Mouse (Mus musculus): ENCODE results near the gene Pyy. TPM values are rescaled to one million over a fixed set of nuclear protein-coding genes. Genes with fewer than 3 reads are reported as not detected.

The Pyy gene
- total and polyA plus RNA-seq, 3 experiments: not detected

DNA sequence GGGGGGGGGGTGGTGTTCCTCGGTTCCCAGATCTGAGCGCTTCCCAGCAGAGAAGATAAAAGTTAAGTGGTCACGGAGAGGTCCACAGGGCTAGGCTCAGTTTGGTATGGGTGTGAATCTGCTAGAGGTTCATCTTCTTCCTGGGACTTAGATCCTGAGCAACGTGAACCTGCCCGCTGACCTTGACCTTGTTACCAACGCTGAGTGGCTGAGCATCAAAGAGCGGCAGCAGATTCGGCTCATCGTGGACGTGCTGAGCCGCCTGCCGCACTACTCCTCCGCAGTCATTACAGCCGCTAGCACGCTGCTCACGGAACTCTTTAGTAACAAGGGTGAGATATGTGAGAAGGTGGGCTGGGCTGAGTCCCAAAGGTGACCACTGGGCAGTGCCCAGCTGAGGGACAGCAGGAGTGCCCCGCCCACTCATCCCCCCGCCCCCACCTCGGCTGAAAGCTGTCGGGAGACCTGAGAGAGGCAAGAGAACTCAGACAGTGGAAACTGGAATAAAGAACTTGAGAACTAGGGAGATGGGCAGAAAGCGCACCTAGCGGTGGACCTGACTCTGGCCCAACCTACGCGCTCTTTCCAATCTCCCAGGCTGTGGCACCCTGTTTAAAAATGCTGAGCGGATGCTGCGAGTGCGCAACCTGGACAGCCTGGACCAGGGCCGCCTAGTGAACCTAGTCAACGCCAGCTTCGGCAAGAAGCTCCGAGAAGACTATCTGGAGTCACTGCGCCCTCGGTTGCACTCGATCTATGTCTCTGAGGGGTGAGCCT is 39.8 kb upstream of the Pyy start:
- Histone ChIP-seq H3K9me3 (replicated peaks; ENCODE audit: low read length) (peaks cover 6% of the 10 kb centered on the region), H3K27ac (ENCODE audit: insufficient read depth, low read depth) (no peak overlapping the region), H3K9ac (ENCODE audit: insufficient read depth, low read depth) (no peak overlapping the region), H3K4me3 (replicated peaks in 1 of 3; ENCODE audit: low read depth in 2 of 3, low read length in 2 of 3, poor library complexity in 1 of 3) (no peak overlapping the region), H3K4me2 (ENCODE audit: insufficient read depth, low read depth, poor library complexity, severe bottlenecking) (no peak overlapping the region), H3K27me3 (replicated peaks) (peaks cover 51% of the 10 kb centered on the region), H3K4me1 (ENCODE audit: control insufficient read depth in 1 of 2, insufficient read depth in 2 of 2) (no peaks in the 10 kb centered on the region), H3K36me3 (replicated peaks in 1 of 2; ENCODE audit: control insufficient read depth in 1 of 2, insufficient read depth in 1 of 2, low read length in 1 of 2) (peaks cover under 1 to 1% of the 10 kb centered on the region in 2 experiments), H3K79me2 (replicated peaks; ENCODE audit: control insufficient read depth, extremely low read depth, insufficient read depth, poor library complexity, severe bottlenecking) (no peaks in the 10 kb centered on the region)
- dilution Hi-C loops (cut with MboI; ENCODE audit: extremely low pct_ligation_motif_present, extremely low pct_unique_long_range_greater_than_20kb, low sequenced_read_pairs): no loop called here
- in situ Hi-C loops (cut with MboI; ENCODE audit: low pct_ligation_motif_present, low pct_unique_long_range_greater_than_20kb, low sequenced_read_pairs): no loop called here
- no peak for DNase-seq (ENCODE audit: extremely low read depth)
- TF ChIP-seq ZKSCAN1 (IDR thresholded peaks at IDR 0.05; ENCODE audit: borderline replicate concordance, low read depth, low read length) (no peak), UBTF (IDR thresholded peaks at IDR 0.05; ENCODE audit: low read depth, low read length) (no peak), E2F4 (IDR thresholded peaks at IDR 0.05; ENCODE audit: insufficient replicate concordance, low read depth, low read length) (no peak), GABPA (IDR thresholded peaks at IDR 0.05; ENCODE audit: insufficient replicate concordance, low read depth, low read length) (no peak), RAD21 (IDR thresholded peaks at IDR 0.05; ENCODE audit: low read depth, low read length) (no peak), SMC3 (IDR thresholded peaks at IDR 0.05; ENCODE audit: low read depth, low read length) (no peak)

DNA sequence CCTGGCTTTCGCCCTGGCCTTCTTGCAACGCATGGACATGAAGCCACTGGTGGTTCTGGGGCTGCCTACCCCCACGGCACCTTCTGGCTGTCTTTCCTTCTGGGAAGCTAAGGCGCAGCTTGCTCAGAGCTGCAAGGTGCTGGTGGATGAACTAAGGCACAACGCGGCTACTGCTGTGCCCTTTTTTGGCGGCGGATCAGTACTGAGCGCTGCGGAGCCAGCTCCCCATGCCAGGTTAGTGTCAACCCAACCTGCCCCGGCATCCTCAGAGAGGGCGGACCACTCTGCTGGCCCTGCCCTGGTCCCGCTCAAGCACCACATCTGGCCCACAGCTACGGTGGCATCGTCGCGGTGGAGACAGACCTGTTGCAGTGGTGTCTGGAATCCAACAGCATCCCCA is 38.9 kb upstream of the Pyy start:
- no peaks in the 10 kb centered on the region for H3K36me3 ChIP-seq (replicated peaks in 1 of 2; ENCODE audit: control insufficient read depth in 1 of 2, insufficient read depth in 1 of 2, low read length in 1 of 2)
- no peaks in the 10 kb centered on the region for H3K79me2 ChIP-seq (replicated peaks; ENCODE audit: control insufficient read depth, extremely low read depth, insufficient read depth, poor library complexity, severe bottlenecking)
- H3K4me3 ChIP-seq (replicated peaks in 1 of 3; ENCODE audit: low read depth in 2 of 3, low read length in 2 of 3, poor library complexity in 1 of 3): no peak overlapping the region
- no peak overlapping the region for H3K4me2 ChIP-seq (ENCODE audit: insufficient read depth, low read depth, poor library complexity, severe bottlenecking)
- TF ChIP-seq NRF1 (IDR thresholded peaks at IDR 0.05; ENCODE audit: low read depth, low read length): no peak
- no peak for TF ChIP-seq USF1 (IDR thresholded peaks at IDR 0.05; ENCODE audit: low read depth, low read length)
- no peak for TF ChIP-seq ELF1 (IDR thresholded peaks at IDR 0.05; ENCODE audit: low read depth, low read length)
- TF ChIP-seq CHD2 (IDR thresholded peaks at IDR 0.05; ENCODE audit: low read length): no peak
- no peak for TF ChIP-seq MAFK (IDR thresholded peaks at IDR 0.05; ENCODE audit: insufficient replicate concordance, low read length)
- no peak for TF ChIP-seq BHLHE40 (IDR thresholded peaks at IDR 0.05; ENCODE audit: low read depth, low read length)
- TF ChIP-seq POLR2A (IDR thresholded peaks at IDR 0.05; ENCODE audit: low read depth, low read length): no peak
- no peak for TF ChIP-seq GABPA (IDR thresholded peaks at IDR 0.05; ENCODE audit: insufficient replicate concordance, low read depth, low read length)
- TF ChIP-seq E2F4 (IDR thresholded peaks at IDR 0.05; ENCODE audit: insufficient replicate concordance, low read depth, low read length): no peak
- no peak for TF ChIP-seq EP300 (IDR thresholded peaks at IDR 0.05; ENCODE audit: low read length)
- TF ChIP-seq RAD21 (IDR thresholded peaks at IDR 0.05; ENCODE audit: low read depth, low read length): no peak
- TF ChIP-seq MEF2A (IDR thresholded peaks at IDR 0.05; ENCODE audit: borderline replicate concordance, low read depth, low read length): no peak
- TF ChIP-seq ZKSCAN1 (IDR thresholded peaks at IDR 0.05; ENCODE audit: borderline replicate concordance, low read depth, low read length): no peak
- TF ChIP-seq USF2 (conservative IDR thresholded peaks at IDR 0.05; ENCODE audit: low read depth, low read length): no peak
- TF ChIP-seq ZC3H11A (IDR thresholded peaks at IDR 0.05; ENCODE audit: low read depth, low read length): no peak
- TF ChIP-seq PAX5 (IDR thresholded peaks at IDR 0.05; ENCODE audit: low read length): no peak
- no peak for TF ChIP-seq TBP (conservative IDR thresholded peaks at IDR 0.05; ENCODE audit: low read depth, low read length)
- no peak for TF ChIP-seq NELFE (IDR thresholded peaks at IDR 0.05; ENCODE audit: low read depth, low read length)
- H3K27ac ChIP-seq (ENCODE audit: insufficient read depth, low read depth): no peak overlapping the region
- DNase-seq (ENCODE audit: extremely low read depth): no peak
- peaks cover 6% of the 10 kb centered on the region for H3K9me3 ChIP-seq (replicated peaks; ENCODE audit: low read length)
- in situ Hi-C loops (cut with MboI; ENCODE audit: low pct_ligation_motif_present, low pct_unique_long_range_greater_than_20kb, low sequenced_read_pairs): no loop called here
- H3K4me1 ChIP-seq (ENCODE audit: control insufficient read depth in 1 of 2, insufficient read depth in 2 of 2): no peaks in the 10 kb centered on the region
- no peak overlapping the region for H3K9ac ChIP-seq (ENCODE audit: insufficient read depth, low read depth)
- dilution Hi-C loops (cut with MboI; ENCODE audit: extremely low pct_ligation_motif_present, extremely low pct_unique_long_range_greater_than_20kb, low sequenced_read_pairs): no loop called here
- H3K27me3 ChIP-seq (replicated peaks): peaks cover 54% of the 10 kb centered on the region
